Mouse (Mus musculus) myocyte (in vitro differentiated cells): ENCODE results near the gene Mx1. TPM values are rescaled to one million over a fixed set of nuclear protein-coding genes. Genes with fewer than 3 reads are reported as not detected.

Experiments
- H3K27me3 ChIP-seq: one replicate; pipeline ENCODE4 v1.6.1; 2011; ENCODE audit not compliant: control insufficient read depth, insufficient read depth, insufficient read length
- H3K36me3 ChIP-seq: one replicate; pipeline ENCODE4 v1.6.1; 2011; ENCODE audit not compliant: control insufficient read depth, insufficient read depth
- H3K4me2 ChIP-seq: one replicate; pipeline ENCODE4 v1.6.1; 2011; ENCODE audit warnings: low read depth, control low read depth
- H3K4me3 ChIP-seq: one replicate; pipeline ENCODE4 v1.5.1; 2011; ENCODE audit warnings: mild to moderate bottlenecking, control low read depth, moderate library complexity
- H3K79me2 ChIP-seq: one replicate; pipeline ENCODE4 v1.6.1; 2011; ENCODE audit not compliant: control insufficient read depth, insufficient read depth
- H3ac ChIP-seq: one replicate; pipeline ENCODE4 v1.6.1; 2011; ENCODE audit not compliant: control insufficient read depth, insufficient read length
- CEBPB ChIP-seq: IDR thresholded peaks from 2 replicates; pipeline ENCODE4 v1.6.1; 2011; ENCODE audit warnings: mild to moderate bottlenecking, moderate library complexity; ENCODE audit not compliant: poor library complexity, insufficient read depth, severe bottlenecking
- E2F4 ChIP-seq: IDR thresholded peaks from one replicate; pipeline ENCODE4 v1.6.1; 2011; ENCODE audit warnings: mild to moderate bottlenecking, control low read depth, moderate library complexity; ENCODE audit not compliant: insufficient read depth
- MAX ChIP-seq: IDR thresholded peaks from one replicate; pipeline ENCODE4 v1.6.1; 2011; ENCODE audit warnings: low read depth, mild to moderate bottlenecking, control low read depth
- MYOD1 ChIP-seq, 3 experiments: IDR thresholded peaks; one replicate each; pipeline ENCODE4 v1.6.1; 2011; ENCODE audit warnings: control low read depth in 2 of 3, low read depth in 2 of 3, mild to moderate bottlenecking in 2 of 3, moderate library complexity in 1 of 3; ENCODE audit not compliant: insufficient read length in 2 of 3, control insufficient read depth in 1 of 3
- MYOG ChIP-seq, 3 experiments: IDR thresholded peaks; one replicate each; pipeline ENCODE4 v1.6.1; 2011; ENCODE audit warnings: control low read depth in 2 of 3, low read depth in 2 of 3, mild to moderate bottlenecking in 2 of 3; ENCODE audit not compliant: insufficient read length in 2 of 3, control insufficient read depth in 1 of 3, insufficient read depth in 1 of 3
- POLR2A ChIP-seq: IDR thresholded peaks from one replicate; pipeline ENCODE4 v1.6.1; 2011; ENCODE audit warnings: low read depth, mild to moderate bottlenecking, control low read depth, moderate library complexity; ENCODE audit not compliant: insufficient read length
- POLR2AphosphoS2 ChIP-seq: IDR thresholded peaks from one replicate; pipeline ENCODE4 v1.6.1; 2011; ENCODE audit warnings: low read depth, control low read depth; ENCODE audit not compliant: insufficient read length
- REST ChIP-seq: IDR thresholded peaks from one replicate; pipeline ENCODE4 v1.6.1; 2011; ENCODE audit warnings: mild to moderate bottlenecking, control low read depth, moderate library complexity; ENCODE audit not compliant: insufficient read depth, insufficient read length
- SRF ChIP-seq: IDR thresholded peaks from one replicate; pipeline ENCODE4 v1.6.1; 2011; ENCODE audit warnings: low read depth; ENCODE audit not compliant: control insufficient read depth, insufficient read length
- TCF12 ChIP-seq: IDR thresholded peaks from one replicate; pipeline ENCODE4 v1.6.1; 2011; ENCODE audit warnings: mild to moderate bottlenecking, control low read depth; ENCODE audit not compliant: poor library complexity, insufficient read depth, severe bottlenecking
- TCF3 ChIP-seq: IDR thresholded peaks from one replicate; pipeline ENCODE4 v1.6.1; 2011; ENCODE audit warnings: low read depth, control low read depth; ENCODE audit not compliant: insufficient read length
- USF1 ChIP-seq: IDR thresholded peaks from one replicate; pipeline ENCODE4 v1.6.1; 2011; ENCODE audit warnings: low read depth, mild to moderate bottlenecking, control low read depth, moderate library complexity
- polyA plus RNA-seq: library from polyadenylated mRNA; unstranded; fragments of >200 nt; fragmentation: generic; extraction: Trizol; gene quantifications from one replicate; pipeline ENCODE4 v1.2.1, GENCODE M21; 2012; ENCODE audit warnings: missing spikeins

The Mx1 gene
- polyA plus RNA-seq, 1 experiment = 0.02 TPM

GRCm38 (mm10) chr16:97438191-97438590 lies 24.5 kb downstream of the Mx1 start:
- H3ac ChIP-seq = no peak overlapping the region
- no peaks in the 10 kb centered on the region for H3K27me3 ChIP-seq
- H3K4me2 ChIP-seq = no peak overlapping the region
- no peaks in the 10 kb centered on the region for H3K36me3 ChIP-seq
- TF ChIP-seq POLR2AphosphoS2 (no peak), E2F4 (no peak), TCF3 (no peak), SRF (no peak), CEBPB (no peak), POLR2A (no peak), MAX (no peak), REST (no peak), USF1 (no peak)
- no peaks in the 10 kb centered on the region for H3K79me2 ChIP-seq
- no peak overlapping the region for H3K4me3 ChIP-seq

- TF ChIP-seq TCF3 (peak; percentile 9), MYOD1 (IDR thresholded peaks at IDR 0.05; ENCODE audit: control insufficient read depth in 1 of 3, insufficient read length in 2 of 3, low read depth in 2 of 3) (peak; percentile 78 to 99 (median 97)), MYOG (IDR thresholded peaks at IDR 0.05; ENCODE audit: control insufficient read depth in 1 of 3, insufficient read depth in 1 of 3, insufficient read length in 2 of 3, low read depth in 2 of 3) (peak in 1 of 3 experiments; percentile 62), POLR2A (no peak)
- Histone ChIP-seq H3K4me2 (no peak overlapping the region), H3K4me3 (no peak overlapping the region), H3K27me3 (no peaks in the 10 kb centered on the region), H3ac (no peak overlapping the region), H3K79me2 (no peaks in the 10 kb centered on the region), H3K36me3 (no peaks in the 10 kb centered on the region)
Observed at GRCm38 (mm10) chr16:97437448-97438056, 25.2 kb downstream of the Mx1 start.

GRCm38 (mm10) chr16:97434206-97434605 lies 28.5 kb downstream of the Mx1 start:
- Histone ChIP-seq H3K79me2 (no peaks in the 10 kb centered on the region), H3ac (no peak overlapping the region), H3K27me3 (no peaks in the 10 kb centered on the region), H3K4me3 (no peak overlapping the region), H3K4me2 (no peak overlapping the region), H3K36me3 (no peaks in the 10 kb centered on the region)
- no peak for TF ChIP-seq TCF12
- no peak for TF ChIP-seq USF1
- no peak for TF ChIP-seq CEBPB
- no peak for TF ChIP-seq TCF3
- TF ChIP-seq REST = no peak
- TF ChIP-seq MYOG (IDR thresholded peaks at IDR 0.05; ENCODE audit: control insufficient read depth in 1 of 3, insufficient read depth in 1 of 3, insufficient read length in 2 of 3, low read depth in 2 of 3) = no peak
- TF ChIP-seq POLR2AphosphoS2 = no peak
- no peak for TF ChIP-seq E2F4
- no peak for TF ChIP-seq POLR2A
- no peak for TF ChIP-seq MYOD1 (IDR thresholded peaks at IDR 0.05; ENCODE audit: control insufficient read depth in 1 of 3, insufficient read length in 2 of 3, low read depth in 2 of 3)
- no peak for TF ChIP-seq MAX

- TF ChIP-seq E2F4 (no peak), MYOG (IDR thresholded peaks at IDR 0.05; ENCODE audit: control insufficient read depth in 1 of 3, insufficient read depth in 1 of 3, insufficient read length in 2 of 3, low read depth in 2 of 3) (no peak), POLR2A (no peak), SRF (no peak), POLR2AphosphoS2 (no peak), TCF3 (no peak), MYOD1 (IDR thresholded peaks at IDR 0.05; ENCODE audit: control insufficient read depth in 1 of 3, insufficient read length in 2 of 3, low read depth in 2 of 3) (no peak), MAX (no peak), CEBPB (no peak), TCF12 (no peak), USF1 (no peak), REST (no peak)
- no peak overlapping the region for H3ac ChIP-seq
- no peak overlapping the region for H3K4me2 ChIP-seq
- H3K27me3 ChIP-seq = no peaks in the 10 kb centered on the region
- H3K36me3 ChIP-seq = no peaks in the 10 kb centered on the region
- no peaks in the 10 kb centered on the region for H3K79me2 ChIP-seq
- H3K4me3 ChIP-seq = no peak overlapping the region
Observed at GRCm38 (mm10) chr16:97431328-97431727, 31.4 kb downstream of the Mx1 start.

GRCm38 (mm10) chr16:97430091-97430490 lies 32.6 kb downstream of the Mx1 start:
- H3K36me3 ChIP-seq = no peaks in the 10 kb centered on the region
- H3K4me3 ChIP-seq = no peak overlapping the region
- H3K4me2 ChIP-seq = no peak overlapping the region
- no peaks in the 10 kb centered on the region for H3K79me2 ChIP-seq
- H3K27me3 ChIP-seq = no peaks in the 10 kb centered on the region
- no peak overlapping the region for H3ac ChIP-seq
- TF ChIP-seq MYOD1 (IDR thresholded peaks at IDR 0.05; ENCODE audit: control insufficient read depth in 1 of 3, insufficient read length in 2 of 3, low read depth in 2 of 3) = no peak
- no peak for TF ChIP-seq TCF3
- TF ChIP-seq MYOG (IDR thresholded peaks at IDR 0.05; ENCODE audit: control insufficient read depth in 1 of 3, insufficient read depth in 1 of 3, insufficient read length in 2 of 3, low read depth in 2 of 3) = no peak
- TF ChIP-seq SRF = no peak
- TF ChIP-seq CEBPB = no peak
- no peak for TF ChIP-seq REST
- TF ChIP-seq MAX = no peak
- no peak for TF ChIP-seq E2F4
- no peak for TF ChIP-seq POLR2AphosphoS2
- TF ChIP-seq POLR2A = no peak
- TF ChIP-seq USF1 = no peak
- TF ChIP-seq TCF12 = no peak
